Mouse (Mus musculus): ENCODE results near the gene Tex22.

Gene Tex22

GRCm38 (mm10) chr12:113074329-113075062 is at the start of gene Tex22:
Gene Tex22 (plus strand): TSS chr12:113074502.
- DNase-seq: peak; percentile 88

- DNase-seq: no peak
Observed at GRCm38 (mm10) chr12:113026557-113026956, 47.7 kb upstream of the Tex22 start.

- DNase-seq: no peak
Observed at GRCm38 (mm10) chr12:113027495-113027894, 46.8 kb upstream of the Tex22 start.

- DNase-seq: no peak
Observed at GRCm38 (mm10) chr12:113028067-113028466, 46.2 kb upstream of the Tex22 start.

- DNase-seq: no peak
Observed at GRCm38 (mm10) chr12:113028898-113029297, 45.4 kb upstream of the Tex22 start.

- no peak for DNase-seq
Observed at GRCm38 (mm10) chr12:113030046-113030445, 44.3 kb upstream of the Tex22 start.

- no peak for DNase-seq
Observed at GRCm38 (mm10) chr12:113030993-113031392, 43.3 kb upstream of the Tex22 start.

GRCm38 (mm10) chr12:113031441-113031840 is 42.9 kb upstream of the Tex22 start:
- no peak for DNase-seq

GRCm38 (mm10) chr12:113032296-113033250 is 41.7 kb upstream of the Tex22 start:
- peak; percentile 79 for DNase-seq

GRCm38 (mm10) chr12:113035093-113035492 is 39.2 kb upstream of the Tex22 start:
- no peak for DNase-seq

- DNase-seq: no peak
Observed at GRCm38 (mm10) chr12:113036996-113037395, 37.3 kb upstream of the Tex22 start.

- no peak for DNase-seq
Observed at GRCm38 (mm10) chr12:113038414-113038813, 35.9 kb upstream of the Tex22 start.

- DNase-seq: peak; percentile 31
Observed at GRCm38 (mm10) chr12:113041481-113042439, 32.5 kb upstream of the Tex22 start.

- DNase-seq: no peak
Observed at GRCm38 (mm10) chr12:113042543-113042942, 31.8 kb upstream of the Tex22 start.

GRCm38 (mm10) chr12:113044916-113045677 is 29.2 kb upstream of the Tex22 start:
- peak; percentile 52 for DNase-seq

- no peak for DNase-seq
Observed at GRCm38 (mm10) chr12:113046861-113047260, 27.4 kb upstream of the Tex22 start.

GRCm38 (mm10) chr12:113048103-113048502 is 26.2 kb upstream of the Tex22 start:
- DNase-seq: no peak

- no peak for DNase-seq
Observed at GRCm38 (mm10) chr12:113049836-113050235, 24.5 kb upstream of the Tex22 start.

GRCm38 (mm10) chr12:113050671-113051070 is 23.6 kb upstream of the Tex22 start:
- DNase-seq: no peak

- DNase-seq: peak; percentile 26
Observed at GRCm38 (mm10) chr12:113051628-113052403, 22.5 kb upstream of the Tex22 start.

GRCm38 (mm10) chr12:113056089-113056488 is 18.2 kb upstream of the Tex22 start:
- DNase-seq: no peak
